ENCODE assay signal across 11 mouse cellular contexts in genomic region chr9:115161591-115161990, GRCm38 (mm10).
DNase-seq lines count a peak whose midpoint lies in the region; ATAC-seq and TF ChIP-seq lines count a peak whose summit lies in the region.
"Had no signal": no experiment of that assay in that cellular context is flagged by ENCODE, and none has a peak within 500 bp of the region (broad histone marks: within the 10 kb centered on the region; RNA-seq: fewer than 3 reads in every experiment).

No protein-coding gene starts in this region.

- no peaks in the 10 kb centered on the region for H3K9me3 ChIP-seq in heart, embryonic 10.5 days
- no peaks in the 10 kb centered on the region for H3K9me3 ChIP-seq in liver, postnatal 0 days (ENCODE audit: low read length)
- no peaks in the 10 kb centered on the region for H3K9me3 ChIP-seq in midbrain, embryonic 14.5 days (ENCODE audit: control insufficient read depth, low read length)
- H3K9me3 ChIP-seq: hindbrain, embryonic 10.5 days had no signal

- TF ChIP-seq CTCF in liver, postnatal 0 days (IDR thresholded peaks at IDR 0.05; ENCODE audit: low read depth): no peak

- no peak overlapping the region for H3K27ac ChIP-seq in heart, embryonic 10.5 days
- no peak overlapping the region for H3K27ac ChIP-seq in liver, postnatal 0 days (ENCODE audit: low read depth)
- H3K27ac ChIP-seq in midbrain, embryonic 14.5 days (replicated peaks; ENCODE audit: low read depth, low read length): no peak overlapping the region
- H3K27ac ChIP-seq: hindbrain, embryonic 10.5 days; kidney, postnatal 0 days had no signal

- H3K27me3 ChIP-seq in heart, embryonic 10.5 days (ENCODE audit: insufficient read depth, poor library complexity, severe bottlenecking): no peaks in the 10 kb centered on the region
- H3K27me3 ChIP-seq in liver, postnatal 0 days (ENCODE audit: insufficient read depth, low read length): no peaks in the 10 kb centered on the region
- no peaks in the 10 kb centered on the region for H3K27me3 ChIP-seq in midbrain, embryonic 14.5 days (ENCODE audit: control insufficient read depth, insufficient read depth, low read length)

- 64% methylated on average over 5 of the region's 5 CpGs for WGBS in heart, embryonic 10.5 days
- 82% methylated on average over 5 of the region's 5 CpGs for WGBS in liver, postnatal 0 days (ENCODE audit: insufficient replicate concordance)
- 77% methylated on average over 5 of the region's 5 CpGs for WGBS in midbrain, embryonic 14.5 days

- no peak overlapping the region for H3K4me2 ChIP-seq in liver, postnatal 0 days (ENCODE audit: low read depth, low read length)
- H3K4me2 ChIP-seq in midbrain, embryonic 14.5 days (ENCODE audit: low read length): no peak overlapping the region

- no peak for TF ChIP-seq EP300 in liver, postnatal 0 days (IDR thresholded peaks at IDR 0.05; ENCODE audit: low read depth)

- no peak overlapping the region for H3K4me3 ChIP-seq in heart, embryonic 10.5 days
- no peak overlapping the region for H3K4me3 ChIP-seq in liver, postnatal 0 days (ENCODE audit: low read depth, low read length)
- H3K4me3 ChIP-seq in midbrain, embryonic 14.5 days (replicated peaks; ENCODE audit: low read depth, low read length): no peak overlapping the region
- H3K4me3 ChIP-seq: hindbrain, embryonic 10.5 days had no signal

- no peaks in the 10 kb centered on the region for H3K36me3 ChIP-seq in heart, embryonic 10.5 days
- no peaks in the 10 kb centered on the region for H3K36me3 ChIP-seq in liver, postnatal 0 days (replicated peaks; ENCODE audit: insufficient read depth, low read length)
- H3K36me3 ChIP-seq in midbrain, embryonic 14.5 days (ENCODE audit: control insufficient read depth, insufficient read depth, low read length): no peaks in the 10 kb centered on the region
- H3K36me3 ChIP-seq: hindbrain, embryonic 10.5 days had no signal

- peaks cover 38% of the 10 kb centered on the region for H3K4me1 ChIP-seq in heart, embryonic 10.5 days
- peaks cover 3% of the 10 kb centered on the region; the same call in 1 of the 2 replicates for H3K4me1 ChIP-seq in liver, postnatal 0 days (ENCODE audit: insufficient read depth)
- no peaks in the 10 kb centered on the region for H3K4me1 ChIP-seq in midbrain, embryonic 14.5 days (ENCODE audit: control insufficient read depth, insufficient read depth, low read length)

- ATAC-seq in liver, postnatal 0 days: no peak
- no peak for ATAC-seq in midbrain, embryonic 14.5 days (ENCODE audit: low FRiP score, low TSS enrichment)

- no peak overlapping the region for H3K9ac ChIP-seq in liver, postnatal 0 days (replicated peaks)
- no peak overlapping the region for H3K9ac ChIP-seq in midbrain, embryonic 14.5 days (replicated peaks; ENCODE audit: low read length)

- DNase-seq in heart, adult 18-20 months: peak; percentile 45 to 60
- no peak for DNase-seq in heart, embryonic 10.5 days (ENCODE audit: low spot score)
- DNase-seq in right cerebral cortex, adult 18-20 months: peak; percentile 19
- DNase-seq in right cerebral cortex, postnatal 10 days (ENCODE audit: low spot score in 2 of 2): no peak
- DNase-seq in gastrocnemius, postnatal 25 days: peak; percentile 50
- no peak for DNase-seq in liver, postnatal 0 days
- DNase-seq in midbrain, embryonic 14.5 days: no peak
- DNase-seq: lung, adult 18-20 months; thymus, postnatal 25 days had no signal

Comparison
In these comparisons a context has a peak if more than half of its experiments do, and no peak if none do; other contexts are left out.
1. DNase-seq: peak in heart, adult 18-20 months (2 of 2), right cerebral cortex, adult 18-20 months (single experiment) and gastrocnemius, postnatal 25 days (single experiment); none in heart, embryonic 10.5 days (single experiment), right cerebral cortex, postnatal 10 days (0 of 2), liver, postnatal 0 days (single experiment) and midbrain, embryonic 14.5 days (single experiment).